Mouse (Mus musculus): ENCODE results near the gene Smim5. TPM values are rescaled to one million over a fixed set of nuclear protein-coding genes. Genes with fewer than 3 reads are reported as not detected.

The Smim5 gene
- total RNA-seq, 2 experiments from 2014 or later, result 0.38 to 1.1 TPM

DNA sequence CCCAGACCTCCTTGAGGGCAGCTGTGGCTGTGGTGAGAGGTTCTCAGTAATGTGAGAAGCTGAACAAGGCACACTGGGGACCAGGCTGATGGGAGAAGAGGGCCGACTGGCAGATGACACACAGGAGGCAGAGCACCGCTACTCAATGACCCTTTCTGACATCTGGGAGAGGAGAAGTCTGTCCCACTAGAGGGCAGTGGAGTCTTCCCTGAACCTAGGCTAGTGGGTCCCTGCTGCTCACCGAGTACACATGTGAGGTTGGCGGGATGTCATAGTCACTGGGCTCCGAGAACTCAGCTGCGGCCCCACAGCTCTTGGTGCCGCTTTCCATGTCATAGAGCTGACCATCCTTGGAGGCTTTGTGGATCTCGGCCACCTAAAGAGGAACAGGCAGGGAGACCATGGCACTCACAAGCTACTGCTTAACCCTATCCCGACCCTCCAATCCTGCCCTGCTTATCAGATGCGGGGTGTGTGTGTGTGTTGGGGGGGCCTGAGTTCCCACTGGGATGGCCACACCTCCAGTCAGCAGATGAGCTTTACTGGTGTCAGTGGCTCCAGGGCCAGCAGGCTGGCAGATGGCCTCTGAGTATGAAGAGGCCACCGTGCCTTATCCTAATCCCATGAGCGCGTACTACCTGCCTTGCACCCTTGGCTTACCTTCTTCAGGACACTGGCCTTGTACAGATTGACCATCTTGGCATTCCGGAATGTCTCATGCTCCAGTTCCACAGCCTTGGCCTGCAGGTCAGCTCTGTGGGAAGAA, 4.8 kb upstream of the Smim5 start:
- DNase-seq (ENCODE audit: low spot score), result no peak

DNA sequence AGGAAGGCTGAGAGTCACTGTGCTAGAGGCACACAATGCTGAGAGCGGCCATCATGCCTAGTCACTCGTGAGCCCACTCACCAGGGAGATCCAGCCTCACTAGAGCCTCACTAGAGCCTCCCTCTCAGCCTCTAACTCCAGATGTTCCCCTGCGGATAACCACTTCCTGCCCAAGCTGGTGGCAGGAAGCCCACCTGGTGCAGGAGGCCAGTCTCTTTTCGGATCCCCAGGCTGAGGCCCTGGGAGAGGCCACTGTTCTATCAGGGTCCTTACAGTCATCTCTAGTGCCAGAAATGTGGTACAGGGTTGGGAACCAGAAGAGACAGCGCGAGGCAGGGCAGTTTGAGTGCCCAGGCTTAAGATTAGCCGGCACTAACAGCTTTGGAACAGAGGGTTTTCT, 1.3 kb upstream of the Smim5 start:
- no peak for DNase-seq (ENCODE audit: low spot score)

DNA sequence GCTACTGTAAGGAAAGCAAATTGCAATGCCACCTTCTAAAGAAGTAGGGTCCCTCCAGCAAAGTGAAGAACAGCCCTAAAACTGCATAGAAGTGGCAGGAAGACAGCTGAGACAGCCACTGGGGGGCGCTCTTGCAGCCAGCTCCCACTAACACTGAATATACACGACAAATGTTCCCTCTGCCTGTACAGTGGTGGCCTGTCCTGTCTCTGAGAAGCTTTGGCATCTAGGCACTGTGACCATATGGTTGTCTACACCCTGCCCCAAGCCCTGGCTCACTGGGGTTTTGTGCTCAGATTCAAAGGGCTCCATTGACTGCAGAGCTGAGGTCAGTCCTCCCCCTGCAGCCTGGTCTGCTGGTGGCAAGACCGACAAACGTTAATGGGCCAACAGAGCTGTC, 880 bp upstream of the Smim5 start:
- no peak for DNase-seq (ENCODE audit: low spot score)

DNA sequence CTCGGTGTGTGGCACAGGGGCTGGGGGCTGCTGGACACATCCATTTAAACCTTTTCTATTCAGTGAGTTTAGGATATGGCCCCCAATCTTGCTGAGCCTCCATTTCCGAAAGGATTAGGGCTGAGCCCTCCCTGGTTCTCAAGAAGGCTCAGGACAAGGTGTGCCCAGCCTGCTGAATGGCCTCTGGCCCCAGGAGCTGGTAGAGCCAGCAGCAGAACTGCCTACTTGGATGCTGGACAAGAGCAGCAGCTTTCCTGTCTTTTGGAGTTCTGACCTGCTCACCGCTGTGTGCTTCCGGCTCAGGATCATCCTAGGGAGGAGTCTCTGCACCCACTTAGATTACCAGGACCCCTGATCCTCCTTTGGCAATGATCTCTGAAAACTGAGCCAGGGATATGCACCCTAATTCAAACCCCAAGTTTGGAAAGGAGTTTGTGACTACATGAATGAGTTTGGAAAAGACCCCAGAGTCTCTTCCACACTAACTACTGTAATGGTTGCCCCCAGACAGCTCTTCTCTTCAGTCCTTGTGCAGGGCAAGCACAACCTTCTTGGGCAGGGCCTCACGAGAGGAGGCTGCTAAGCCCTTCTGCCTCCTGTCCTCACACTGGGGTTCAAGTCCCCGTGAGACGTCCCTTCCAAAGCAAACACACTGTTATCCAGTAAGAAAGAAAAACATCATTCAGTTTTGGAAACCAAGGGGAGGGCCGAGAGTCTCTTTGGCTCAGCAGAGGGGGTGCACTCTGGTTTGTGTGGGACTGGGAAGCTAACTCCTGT, 983 bp downstream of the Smim5 start:
- DNase-seq (ENCODE audit: low spot score), result no peak

DNA sequence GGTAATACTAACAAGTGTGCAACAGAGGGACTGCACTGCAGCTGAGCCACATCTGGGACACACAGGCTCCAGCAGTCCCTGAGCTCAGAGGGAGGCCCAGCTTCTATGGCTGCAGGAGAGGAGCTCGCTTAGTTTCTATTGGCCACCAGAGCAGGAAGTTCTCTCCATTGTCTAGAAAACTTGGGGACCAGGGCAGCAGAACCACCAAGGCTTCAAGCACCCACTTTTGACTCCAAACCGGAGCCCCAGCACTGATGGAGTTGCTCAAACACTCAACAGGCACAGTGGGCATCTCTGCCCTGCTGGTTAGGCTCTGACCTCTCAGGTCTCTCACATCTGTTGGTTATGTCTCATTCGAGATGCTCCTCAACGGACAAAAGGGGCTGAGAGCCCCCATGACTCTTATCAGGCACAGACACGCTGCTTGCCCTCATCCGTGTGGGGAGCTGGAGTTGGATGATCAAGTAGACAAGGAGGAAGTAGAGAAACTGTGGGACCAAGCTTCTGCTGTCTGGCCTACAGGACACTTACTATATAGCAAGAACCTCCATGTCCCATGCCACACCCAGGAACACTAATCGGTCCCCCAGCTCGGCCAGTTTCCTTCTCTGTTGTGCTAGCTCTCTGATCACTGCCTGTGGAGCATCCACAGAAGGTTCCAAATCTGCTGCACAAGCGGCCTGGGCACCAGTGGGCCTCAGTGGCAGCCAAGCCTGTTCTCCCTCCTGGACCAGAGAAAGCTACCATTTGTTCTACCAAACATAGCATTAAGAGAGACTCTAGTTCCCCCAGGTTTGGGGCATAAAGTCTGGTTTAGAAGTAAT, 1.8 kb downstream of the Smim5 start:
- DNase-seq (ENCODE audit: low spot score), result no peak

DNA sequence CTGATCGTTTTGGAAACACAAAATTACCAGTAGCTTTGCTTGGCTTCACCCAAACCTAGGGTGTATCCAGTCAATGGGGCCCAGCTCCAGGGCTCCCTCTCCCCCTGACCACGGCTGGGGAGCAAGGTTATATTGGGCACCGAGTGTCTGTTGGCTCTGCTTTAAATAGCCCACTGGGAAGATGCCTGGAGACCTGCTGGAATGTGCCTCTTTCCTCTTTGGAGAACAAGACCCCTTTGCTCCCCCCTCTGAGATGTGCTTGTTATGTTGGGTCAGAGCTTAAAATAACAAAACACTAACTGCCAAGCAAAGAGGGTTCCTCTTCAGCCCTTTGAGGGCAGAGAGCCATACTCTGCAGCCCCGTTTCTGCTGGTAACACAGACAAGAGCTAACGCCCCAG, 2.4 kb downstream of the Smim5 start:
- DNase-seq (ENCODE audit: low spot score), result peak; percentile 19

DNA sequence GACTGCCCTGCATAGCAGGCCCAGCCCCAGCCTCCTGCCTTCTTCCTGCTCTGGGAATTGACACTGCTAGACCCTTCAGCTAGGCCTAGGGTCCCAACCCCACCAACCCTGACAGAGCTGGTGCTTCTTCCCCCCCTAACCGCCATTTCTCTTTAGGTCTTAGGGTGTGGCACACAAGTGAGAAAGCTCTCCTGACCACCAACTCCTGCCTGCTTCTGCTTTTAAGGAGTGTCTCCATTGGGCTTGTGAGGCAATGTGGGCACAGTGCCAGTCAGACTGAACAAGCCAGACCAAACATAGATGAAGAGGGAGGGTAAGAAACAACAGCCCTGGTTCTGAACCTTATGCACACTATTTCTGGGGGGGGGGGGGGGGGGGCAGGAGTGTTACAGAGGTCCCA, 3.1 kb downstream of the Smim5 start:
- DNase-seq (ENCODE audit: low spot score), result peak; percentile 42

DNA sequence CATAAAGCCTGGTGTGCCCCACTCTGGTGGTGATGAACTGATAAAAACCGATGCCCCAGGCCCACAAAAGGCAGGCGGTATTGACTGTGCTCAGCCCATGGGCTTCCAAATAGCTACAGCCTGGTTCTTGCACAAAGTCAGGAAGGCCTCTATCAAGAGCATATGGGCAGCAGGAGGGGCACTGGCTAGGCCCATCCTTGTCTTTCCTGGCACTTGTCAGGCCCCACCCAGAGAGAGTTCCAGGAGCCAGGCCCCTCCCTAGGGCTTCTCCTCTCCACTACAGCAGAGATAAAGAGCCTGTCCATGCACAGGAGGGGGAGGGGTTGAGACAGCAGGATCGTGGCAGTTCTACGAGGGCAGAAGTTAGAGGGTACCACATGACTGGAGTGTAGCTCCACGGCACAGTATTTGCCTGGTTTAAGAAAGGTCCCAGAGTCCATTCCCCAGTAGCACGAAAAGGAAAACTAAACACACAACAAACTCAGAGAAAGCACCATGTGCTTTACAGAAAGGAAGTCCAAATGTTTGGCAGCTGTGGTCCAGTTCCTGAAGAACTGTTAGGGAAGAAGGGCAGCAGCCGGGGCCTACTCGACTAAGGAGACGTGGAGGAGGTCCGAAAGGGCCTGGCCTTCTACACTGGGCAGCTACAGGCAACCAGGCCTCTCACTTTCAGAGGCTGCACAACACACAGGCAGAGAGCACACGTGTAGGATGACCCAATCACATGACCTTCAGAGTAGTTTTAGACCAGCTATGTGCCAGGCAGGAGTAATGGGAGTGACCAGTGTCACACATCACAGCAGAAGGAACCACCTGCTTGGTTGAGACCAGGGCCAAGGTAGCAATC, 3.8 kb downstream of the Smim5 start:
- DNase-seq (ENCODE audit: low spot score), result no peak

DNA sequence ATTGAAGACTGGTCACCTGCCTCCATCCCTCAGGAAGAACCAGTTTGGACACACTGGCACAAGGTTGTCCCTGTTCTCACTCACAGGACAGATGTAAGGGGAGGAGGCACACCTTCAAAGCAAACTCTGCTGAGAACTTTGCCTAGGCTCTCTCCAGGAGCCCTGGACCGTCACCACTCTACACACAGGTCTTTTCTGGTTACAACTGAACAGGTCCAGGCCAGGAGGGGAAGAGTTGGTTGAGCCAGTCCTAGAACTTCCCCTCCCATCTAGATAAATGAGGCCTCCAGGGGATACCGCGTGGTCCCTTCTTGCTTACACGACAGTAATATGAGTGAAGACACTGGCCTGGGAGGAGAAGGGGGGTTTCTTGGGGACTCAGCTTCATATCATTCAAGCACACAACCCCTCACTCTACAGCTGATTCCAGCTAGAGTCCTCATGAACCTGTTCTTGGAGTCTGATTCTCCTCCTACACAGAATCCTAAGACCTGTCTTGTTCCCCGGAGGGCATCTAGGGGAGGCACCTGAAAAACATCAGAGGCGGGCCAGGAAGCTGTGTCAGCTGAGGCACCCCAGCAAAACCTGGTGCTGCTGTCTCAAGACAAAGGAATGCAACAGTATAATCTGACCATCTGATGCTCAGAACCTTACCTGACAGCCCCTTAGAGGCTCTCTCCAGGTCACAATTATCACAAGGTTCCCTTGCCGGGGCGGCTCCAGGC, 4.6 kb downstream of the Smim5 start:
- no peak for DNase-seq (ENCODE audit: low spot score)

DNA sequence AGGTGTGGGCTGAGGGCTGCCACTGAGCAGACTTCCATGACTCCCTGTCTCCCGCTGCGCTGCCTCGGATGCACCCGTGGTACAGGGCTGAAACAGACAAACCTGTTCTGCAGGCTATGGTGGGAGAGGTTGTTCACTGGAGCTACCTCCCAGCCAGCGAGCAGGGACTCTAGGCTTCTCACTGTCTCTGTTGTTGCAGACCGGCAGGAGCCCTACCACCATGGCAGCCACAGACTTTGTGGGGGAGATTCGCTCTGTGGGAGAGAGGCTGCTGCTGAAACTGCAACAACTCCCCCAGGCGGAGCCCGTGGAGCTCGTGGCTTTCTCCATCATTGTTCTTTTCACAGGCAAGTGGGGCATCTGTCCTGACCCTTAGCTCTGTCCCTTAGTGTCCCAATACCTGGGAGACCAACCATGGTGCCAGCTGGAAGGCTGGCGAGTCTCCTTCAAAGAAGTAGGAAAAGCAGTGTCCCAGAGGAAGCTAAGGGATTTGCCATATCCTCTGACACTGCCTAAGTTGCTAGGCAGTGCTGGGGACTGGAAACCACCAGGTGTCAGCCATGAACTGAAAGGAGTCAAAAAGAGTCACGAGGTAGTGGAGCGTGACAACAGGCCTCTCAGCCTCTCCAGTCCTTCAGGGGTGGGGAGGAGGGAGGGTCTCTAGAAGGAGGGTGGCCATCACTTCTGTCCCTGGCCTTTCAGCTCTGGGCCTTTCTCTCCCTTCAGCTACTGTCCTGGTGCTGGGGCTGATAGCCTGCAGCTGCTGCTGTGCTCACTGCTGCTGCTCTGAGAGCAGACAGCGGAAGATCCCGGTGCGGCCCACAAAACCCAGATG, 5.4 kb downstream of the Smim5 start:
- no peak for DNase-seq (ENCODE audit: low spot score)

DNA sequence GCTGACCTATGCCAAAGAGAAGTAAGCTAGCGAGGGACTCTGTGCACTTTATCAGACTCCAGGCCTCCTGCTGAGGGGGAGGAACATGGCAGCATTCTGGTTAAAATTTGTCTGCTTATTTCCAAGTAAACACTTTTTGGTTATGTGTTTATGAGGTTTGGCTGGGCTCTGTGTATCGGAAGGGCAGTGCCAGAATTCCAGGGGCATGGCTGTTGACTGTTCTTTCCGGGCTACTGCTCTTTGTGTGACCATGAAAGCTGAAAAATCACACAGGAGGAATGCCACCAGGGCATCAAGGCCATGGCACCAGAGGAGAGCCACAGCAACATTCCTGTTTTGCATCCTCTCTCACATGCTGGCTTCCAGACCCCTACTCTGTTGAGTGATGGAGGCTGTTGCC, 6.3 kb downstream of the Smim5 start:
- DNase-seq (ENCODE audit: low spot score), result no peak

DNA sequence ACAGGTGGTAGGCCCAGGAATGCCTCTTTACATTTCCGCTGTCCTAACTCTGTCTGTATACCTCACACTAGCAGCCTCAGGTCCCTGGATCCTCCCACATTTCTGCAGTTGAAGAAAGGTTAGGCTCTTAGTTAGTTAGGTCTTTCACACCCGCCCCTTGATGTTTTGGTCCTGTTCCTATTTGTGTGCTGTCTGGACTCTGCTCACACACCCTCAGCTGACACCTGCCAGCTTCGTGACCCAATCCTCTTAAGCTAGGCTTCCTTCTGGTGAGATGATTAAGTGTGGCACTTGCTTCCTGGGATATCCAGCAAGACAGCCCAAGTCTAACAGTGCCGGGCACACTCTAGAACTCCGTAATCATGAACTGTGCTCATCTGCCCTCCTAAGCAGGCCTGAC, 6.8 kb downstream of the Smim5 start:
- no peak for DNase-seq (ENCODE audit: low spot score)

DNA sequence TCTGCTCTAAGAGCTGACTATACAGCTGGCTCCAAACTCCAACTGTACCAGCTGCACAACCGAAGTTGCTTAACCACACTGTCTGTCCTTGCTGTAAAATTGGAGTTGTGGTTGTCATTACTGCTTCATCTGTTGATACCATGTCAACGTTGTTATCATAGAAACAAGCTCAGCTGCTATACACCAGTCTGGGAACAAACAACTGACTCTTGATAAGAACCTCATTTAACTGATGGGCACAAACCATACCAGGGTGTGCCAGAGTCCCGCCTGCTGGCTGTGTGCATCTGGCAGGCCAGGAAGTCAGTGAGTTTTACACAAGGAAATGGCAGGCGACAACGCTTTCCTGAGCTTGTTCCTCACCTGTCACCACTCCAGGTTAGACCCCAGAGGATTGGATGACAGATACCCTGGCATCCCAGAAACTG, 11.4 kb downstream of the Smim5 start:
- no peak for DNase-seq (ENCODE audit: low spot score)

DNA sequence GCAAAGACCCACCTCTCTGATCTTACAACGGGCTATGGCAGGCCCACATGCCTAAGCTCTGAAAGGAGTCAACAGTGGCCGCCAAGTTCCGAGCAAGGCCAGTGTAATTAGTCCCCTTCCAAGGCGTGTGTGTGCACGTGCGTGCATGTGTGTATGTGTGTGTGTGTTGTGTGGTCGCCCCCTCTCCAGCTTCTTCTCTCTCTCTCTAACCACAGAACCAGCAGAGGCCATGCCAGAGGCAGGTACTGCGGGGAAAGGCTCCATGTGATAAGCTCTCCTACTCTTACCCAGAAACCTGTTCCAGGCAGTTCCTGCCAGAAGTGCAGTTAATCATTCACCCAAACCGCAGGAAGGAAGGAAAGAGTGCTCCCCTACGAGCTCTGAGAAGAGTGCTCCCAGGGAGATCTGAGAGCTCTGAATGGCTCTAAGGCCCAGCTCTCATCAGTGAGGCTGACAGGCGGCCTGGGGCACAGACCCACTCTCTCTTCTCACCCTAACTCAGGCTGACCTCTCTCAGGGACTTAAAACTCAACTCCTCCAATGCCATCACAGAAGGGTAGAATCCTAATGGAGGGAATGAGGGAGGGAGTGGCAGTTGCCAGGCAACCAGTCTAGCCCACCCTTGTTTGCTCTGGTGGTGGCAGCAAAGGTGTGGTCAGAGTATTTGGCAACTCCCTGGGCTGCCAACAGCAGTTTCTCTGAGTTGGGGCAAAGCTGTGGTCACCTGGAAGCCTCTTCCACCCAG, 12.0 kb downstream of the Smim5 start, which contains the start of gene Smim6:
Smim6 (plus strand) TSS at position 386 of the 745 bp plus-strand sequence.
- no peak for DNase-seq (ENCODE audit: low spot score)

DNA sequence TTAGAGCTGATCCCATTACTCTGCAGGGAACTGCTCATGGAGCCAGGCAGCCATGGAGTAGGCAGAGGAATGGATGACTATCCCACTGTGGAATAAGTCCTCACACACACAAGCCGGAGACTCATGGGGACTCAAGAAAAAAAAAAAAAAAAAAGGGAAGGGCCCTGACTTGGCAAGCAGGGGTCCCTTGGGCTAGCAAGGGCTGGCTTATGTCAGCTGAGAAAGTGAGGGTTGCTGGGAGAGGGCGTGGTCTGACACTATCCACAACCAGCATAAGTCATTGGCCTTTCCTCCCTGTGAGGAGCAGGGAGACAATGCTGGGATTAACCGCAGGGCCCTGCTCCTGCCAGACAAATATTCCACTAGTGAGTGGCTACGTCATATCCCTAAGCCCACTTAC, 16.8 kb downstream of the Smim5 start:
- no peak for DNase-seq (ENCODE audit: low spot score)

DNA sequence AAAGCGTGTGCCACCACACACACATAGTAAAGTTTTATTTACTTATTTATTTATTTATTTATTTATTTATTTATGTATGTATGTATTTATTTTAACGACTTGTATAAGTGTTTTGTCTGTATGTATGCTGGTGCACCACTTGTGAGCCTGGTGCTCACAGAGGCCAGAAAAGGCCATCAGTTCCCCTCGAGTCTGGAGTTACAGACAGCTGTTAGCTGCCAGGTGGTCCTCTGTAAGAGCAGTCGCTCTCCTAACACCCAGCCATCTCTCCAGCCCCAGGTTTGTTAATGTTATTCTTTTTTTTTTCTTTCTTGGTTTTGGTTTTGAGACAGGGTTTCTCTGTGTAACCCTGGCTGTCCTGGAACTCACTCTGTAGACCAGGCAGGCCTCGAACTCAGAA, 18.9 kb downstream of the Smim5 start:
- DNase-seq (ENCODE audit: low spot score), result no peak

DNA sequence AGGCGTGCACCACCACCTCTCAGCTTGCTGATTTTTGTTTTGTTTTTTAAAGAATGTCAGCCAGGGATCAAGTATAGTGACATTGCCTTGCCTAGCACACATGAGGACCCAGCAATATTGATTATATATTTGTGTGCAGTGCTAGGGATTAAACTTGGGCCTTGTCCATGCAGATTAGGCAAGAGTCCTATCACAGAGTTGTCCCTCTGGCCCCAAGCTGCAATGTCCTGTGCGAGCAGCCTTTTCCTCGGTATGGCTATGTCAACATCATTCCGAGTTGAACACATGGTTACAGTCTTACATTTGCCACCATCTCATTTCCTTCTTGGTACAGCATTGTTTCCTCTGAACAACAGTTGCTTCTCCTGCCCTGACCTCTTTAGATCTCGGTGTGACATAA, 19.3 kb downstream of the Smim5 start:
- no peak for DNase-seq (ENCODE audit: low spot score)

DNA sequence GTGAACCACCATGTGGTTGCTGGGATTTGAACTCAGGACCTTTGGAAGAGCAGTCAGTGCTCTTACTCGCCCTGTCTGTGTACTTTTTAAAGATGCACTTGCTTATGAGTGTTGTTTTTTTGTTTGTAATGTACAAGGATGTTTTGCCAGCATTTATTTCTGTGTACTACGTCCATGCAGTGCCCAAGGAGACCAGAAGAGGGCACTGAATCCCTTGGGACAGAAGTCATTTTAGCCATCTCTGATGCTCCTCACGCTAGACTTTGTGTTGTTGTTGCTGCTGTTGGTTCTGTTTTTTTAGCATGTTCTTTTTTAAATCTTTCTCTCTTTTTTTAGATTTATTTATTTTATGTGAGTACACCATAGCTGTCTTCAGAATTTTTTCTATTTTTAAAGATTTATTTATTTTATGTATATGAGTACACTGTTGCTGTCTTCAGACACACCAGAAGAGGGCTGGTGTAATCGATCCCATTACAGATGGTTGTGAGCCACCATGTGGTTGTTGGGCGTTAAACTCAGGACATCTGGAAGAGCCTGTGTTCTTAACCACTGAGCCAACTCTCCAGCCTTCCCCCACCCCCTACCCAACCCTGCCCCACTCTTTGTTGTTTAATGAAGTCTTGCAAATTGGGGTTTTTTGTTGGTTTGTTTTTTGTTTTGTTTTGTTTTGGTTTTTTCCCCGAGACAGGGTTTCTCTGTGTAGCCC, 20.5 kb downstream of the Smim5 start:
- DNase-seq (ENCODE audit: low spot score), result no peak
